ENCODE assay signal across 20 mouse cellular contexts in genomic region chr2:10542388-10542787, GRCm38 (mm10).
"Had no signal": no experiment of that assay in that cellular context is flagged by ENCODE, and none has a peak within 500 bp of the region (broad histone marks: within the 10 kb centered on the region; RNA-seq: fewer than 3 reads in every experiment).

No protein-coding gene starts in this region.

- H3K4me2 ChIP-seq: liver, embryonic 12.5 days; liver, embryonic 15.5 days; midbrain, embryonic 12.5 days; midbrain, embryonic 15.5 days; neural tube, embryonic 12.5 days; neural tube, embryonic 15.5 days had no signal

- H3K36me3 ChIP-seq: liver, embryonic 12.5 days; liver, embryonic 15.5 days; midbrain, embryonic 12.5 days; midbrain, embryonic 15.5 days; neural tube, embryonic 12.5 days; neural tube, embryonic 15.5 days had no signal

- H3K9me3 ChIP-seq: liver, embryonic 12.5 days; liver, embryonic 15.5 days; midbrain, embryonic 12.5 days; midbrain, embryonic 15.5 days; neural tube, embryonic 12.5 days; neural tube, embryonic 15.5 days had no signal

- H3K27ac ChIP-seq: left cerebral cortex, adult 2 months; liver, embryonic 12.5 days; liver, embryonic 15.5 days; macrophage; midbrain, embryonic 12.5 days; midbrain, embryonic 15.5 days; neural tube, embryonic 12.5 days; neural tube, embryonic 15.5 days; stomach, postnatal 0 days had no signal

- DNase-seq: kidney, adult 2 months; kidney, postnatal 10 days; kidney, postnatal 36 days; layer of hippocampus, postnatal 36 days; left cerebral cortex, postnatal 4 days; liver; lung, adult 18-20 months; right cerebral cortex, adult 18-20 months; right cerebral cortex, postnatal 14 days; right cerebral cortex, postnatal 4 days; thymus, postnatal 36 days had no signal

- H3K4me3 ChIP-seq: left cerebral cortex, adult 2 months; liver, embryonic 12.5 days; liver, embryonic 15.5 days; midbrain, embryonic 12.5 days; midbrain, embryonic 15.5 days; neural tube, embryonic 12.5 days; neural tube, embryonic 15.5 days had no signal

- ATAC-seq: liver, embryonic 12.5 days; midbrain, embryonic 15.5 days had no signal

- H3K4me1 ChIP-seq: liver, embryonic 12.5 days; liver, embryonic 15.5 days; midbrain, embryonic 12.5 days; midbrain, embryonic 15.5 days; neural tube, embryonic 12.5 days; neural tube, embryonic 15.5 days had no signal

- H3K9ac ChIP-seq: liver, embryonic 12.5 days; liver, embryonic 15.5 days; midbrain, embryonic 12.5 days; midbrain, embryonic 15.5 days; neural tube, embryonic 12.5 days; neural tube, embryonic 15.5 days had no signal

- H3K27me3 ChIP-seq: liver, embryonic 12.5 days; liver, embryonic 15.5 days; midbrain, embryonic 12.5 days; midbrain, embryonic 15.5 days; neural tube, embryonic 12.5 days; neural tube, embryonic 15.5 days had no signal
